Mouse (Mus musculus) brain, adult 2 months (tissue): ENCODE data around the gene Tmc6.

Source experiments
- DNase-seq: peaks from one replicate; pipeline ENCODE4 v3.0.0; 2011; ENCODE audit warnings: low read depth, low spot score

The Tmc6 gene

GRCm38 (mm10) chr11:117755891-117756290 lies 26.1 kb downstream of the Tmc6 start:
- DNase-seq = no peak

GRCm38 (mm10) chr11:117751544-117751943 lies 30.5 kb downstream of the Tmc6 start:
- peak; percentile 67 for DNase-seq

GRCm38 (mm10) chr11:117749414-117749813 lies 32.6 kb downstream of the Tmc6 start:
- peak; percentile 89 for DNase-seq

GRCm38 (mm10) chr11:117748628-117749027 lies 33.4 kb downstream of the Tmc6 start:
- DNase-seq = no peak

- DNase-seq = no peak
Measured at GRCm38 (mm10) chr11:117743454-117744030, 38.5 kb downstream of the Tmc6 start.

- no peak for DNase-seq
Measured at GRCm38 (mm10) chr11:117742715-117743114, 39.3 kb downstream of the Tmc6 start.

GRCm38 (mm10) chr11:117742243-117742642 lies 39.8 kb downstream of the Tmc6 start:
- DNase-seq = peak; percentile 55

- peak; percentile 53 for DNase-seq
Measured at GRCm38 (mm10) chr11:117741128-117741527, 40.9 kb downstream of the Tmc6 start.

- no peak for DNase-seq
Measured at GRCm38 (mm10) chr11:117738123-117738522, 43.9 kb downstream of the Tmc6 start.

GRCm38 (mm10) chr11:117736037-117736689 lies 45.8 kb downstream of the Tmc6 start:
- DNase-seq = peak; percentile 76

- DNase-seq = no peak
Measured at GRCm38 (mm10) chr11:117731470-117731869, 50.5 kb downstream of the Tmc6 start.

- peak; percentile 73 for DNase-seq
Measured at GRCm38 (mm10) chr11:117730490-117730838, 51.5 kb downstream of the Tmc6 start.

GRCm38 (mm10) chr11:117729798-117730489 lies 52.1 kb downstream of the Tmc6 start:
- DNase-seq = no peak

GRCm38 (mm10) chr11:117729341-117729740 lies 52.7 kb downstream of the Tmc6 start:
- DNase-seq = no peak

- DNase-seq = peak; percentile 47
Measured at GRCm38 (mm10) chr11:117728841-117729240, 53.2 kb downstream of the Tmc6 start.

- no peak for DNase-seq
Measured at GRCm38 (mm10) chr11:117728245-117728644, 53.8 kb downstream of the Tmc6 start.

- peak; percentile 45 for DNase-seq
Measured at GRCm38 (mm10) chr11:117727031-117727430, 55.0 kb downstream of the Tmc6 start.

- no peak for DNase-seq
Measured at GRCm38 (mm10) chr11:117724604-117725301, 57.2 kb downstream of the Tmc6 start.

- no peak for DNase-seq
Measured at GRCm38 (mm10) chr11:117718838-117719237, 63.2 kb downstream of the Tmc6 start.
